In genomic region chr17:28591476-28591875, GRCm38 (mm10) we compare ENCODE assay signal across 19 mouse cellular contexts. TPM values are rescaled to one million over a fixed set of nuclear protein-coding genes. Genes with fewer than 3 reads are reported as not detected.
A peak's percentile ranks its signal among the peaks of the same experiment; 100 is the strongest.
DNase-seq lines count a peak whose midpoint lies in the region; ATAC-seq and TF ChIP-seq lines count a peak whose summit lies in the region.
"Had no signal": no experiment of that assay in that cellular context is flagged by ENCODE, and none has a peak within 500 bp of the region (broad histone marks: within the 10 kb centered on the region; RNA-seq: fewer than 3 reads in every experiment).

No protein-coding gene starts in this region.

- TF ChIP-seq POLR2A in cerebellum, adult 2 months (IDR thresholded peaks at IDR 0.05; ENCODE audit: borderline replicate concordance, insufficient read depth, low read length) = no peak

- WGBS in cerebellum, adult 2 months = 86% methylated on average over 5 of the region's 5 CpGs

- intact Hi-C loops in heart, postnatal 25 days (cut with DNase I) = no loop called here
- intact Hi-C loops in heart, postnatal 14 days (cut with DNase I) = loop anchor here (5.0 kb wide), 1 partner anchor 56 kb away; no protein-coding TSS in a partner anchor

- peak; percentile 96 for DNase-seq in heart, adult 11 months
- no peak for DNase-seq in heart, postnatal 25 days (ENCODE audit: low spot score)
- DNase-seq in heart, postnatal 14 days = peak; percentile 56 to 77
- DNase-seq in cerebellum, adult 2 months = no peak
- no peak for DNase-seq in Muller cell, postnatal 12 days (ENCODE audit: inconsistent ontology term)
- no peak for DNase-seq in cerebellum, adult 9-10 months
- DNase-seq: gastrocnemius, postnatal 36 days; right cerebral cortex, postnatal 25 days had no signal

- no peaks in the 10 kb centered on the region for H3K27me3 ChIP-seq in E14TG2a.4 (ENCODE audit: insufficient read depth, low read length)
- no peaks in the 10 kb centered on the region for H3K27me3 ChIP-seq in cerebellum, adult 2 months (ENCODE audit: control insufficient read depth, insufficient read depth, low read length)
- H3K27me3 ChIP-seq: liver, embryonic 15.5 days; neural tube, embryonic 15.5 days had no signal

- no peak overlapping the region for H3K27ac ChIP-seq in cerebellum, adult 2 months (ENCODE audit: insufficient read depth, low read length)
- H3K27ac ChIP-seq: liver, embryonic 15.5 days; neural tube, embryonic 15.5 days had no signal

- no peak for TF ChIP-seq CTCF in E14TG2a.4 (conservative IDR thresholded peaks at IDR 0.05; ENCODE audit: low read length)
- no peak for TF ChIP-seq CTCF in cerebellum, adult 2 months (IDR thresholded peaks at IDR 0.05; ENCODE audit: borderline replicate concordance, insufficient read depth, low read depth, low read length)

- peaks cover 88% of the 10 kb centered on the region for H3K36me3 ChIP-seq in E14TG2a.4 (ENCODE audit: insufficient read depth, low read length)

- peaks cover 96% of the 10 kb centered on the region for H3K4me1 ChIP-seq in E14TG2a.4 (replicated peaks; ENCODE audit: low read depth, low read length)
- no peaks in the 10 kb centered on the region for H3K4me1 ChIP-seq in cerebellum, adult 2 months (ENCODE audit: control insufficient read depth, insufficient read depth, low read length)
- H3K4me1 ChIP-seq: liver, embryonic 15.5 days; neural tube, embryonic 15.5 days had no signal

- peak; percentile 64 for ATAC-seq in erythroblast, adult 5-6 weeks (replicated peaks; ENCODE audit: low FRiP score, poor library complexity, severe bottlenecking)
- ATAC-seq: forebrain, embryonic 16.5 days had no signal

- H3K4me3 ChIP-seq in E14TG2a.4 (replicated peaks; ENCODE audit: low read length) = peak overlapping the region; percentile 37; the same call in 1 of the 2 replicates
- H3K4me3 ChIP-seq in cerebellum, adult 2 months (replicated peaks; ENCODE audit: insufficient read depth, low read depth, low read length) = no peak overlapping the region
- H3K4me3 ChIP-seq: liver, embryonic 15.5 days; neural tube, embryonic 15.5 days had no signal

- H3K9me3 ChIP-seq in E14TG2a.4 (ENCODE audit: low read length) = no peaks in the 10 kb centered on the region
- H3K9me3 ChIP-seq: G1E; liver, embryonic 15.5 days; neural tube, embryonic 15.5 days had no signal

RNA-seq across cellular contexts. Expression of gene Lhfpl5, which starts 16.0 kb away (rescaled TPM):
- total RNA-seq in heart, postnatal 25 days (2021) = not detected
- not detected in 2 replicates for total RNA-seq in erythroblast, adult 5-6 weeks (2015; ENCODE audit: low replicate concordance)
- not detected in 2 replicates for total RNA-seq in erythroblast, adult 5-6 weeks (2017; ENCODE audit: low replicate concordance)
- not detected for total RNA-seq in heart, postnatal 14 days (2021)
- polyA plus RNA-seq in cerebellum, adult 2 months (2012; rRNA removed) = 17.8 and 20.4 TPM in 2 replicates
- total RNA-seq: G1E; gastrocnemius, postnatal 36 days; monocyte, adult 5-6 weeks had no signal
- polyA plus RNA-seq: G1E had no signal

RNA-seq across cellular contexts. Expression of gene Clps, which starts 30.9 kb away (rescaled TPM):
- not detected for total RNA-seq in heart, postnatal 25 days (2021)
- not detected in 2 replicates for total RNA-seq in erythroblast, adult 5-6 weeks (2015; ENCODE audit: low replicate concordance)
- not detected in 2 replicates for total RNA-seq in erythroblast, adult 5-6 weeks (2017; ENCODE audit: low replicate concordance)
- total RNA-seq in heart, postnatal 14 days (2021) = not detected
- polyA plus RNA-seq in cerebellum, adult 2 months (2012; rRNA removed) = 0.28 TPM in 1 of 2 replicates, not detected in the other
- total RNA-seq: G1E; gastrocnemius, postnatal 36 days; left cerebral cortex, postnatal 36 days; monocyte, adult 5-6 weeks had no signal
- polyA plus RNA-seq: cortical plate, adult 2 months; forebrain, embryonic 16.5 days; G1E; kidney, embryonic 14.5 days; neural tube, embryonic 15.5 days had no signal

RNA-seq across cellular contexts. Expression of gene Srpk1, which starts 31.0 kb away (rescaled TPM):
- total RNA-seq in heart, postnatal 25 days (2021) = 10 to 100 TPM; 32.6 to 35.5 TPM
- 13.6 and 43.2 TPM in 2 replicates for total RNA-seq in erythroblast, adult 5-6 weeks (2015; ENCODE audit: low replicate concordance)
- total RNA-seq in erythroblast, adult 5-6 weeks (2017; ENCODE audit: low replicate concordance) = 22.6 and 43.2 TPM in 2 replicates
- total RNA-seq in heart, postnatal 14 days (2021) = 10 to 100 TPM; 34.9 to 35.2 TPM
- 45.9 and 47.5 TPM in 2 replicates for polyA plus RNA-seq in cerebellum, adult 2 months (2012; rRNA removed)

RNA-seq across cellular contexts. Expression of gene Clpsl2, which starts 42.3 kb away (rescaled TPM):
- not detected for total RNA-seq in heart, postnatal 25 days (2021)
- total RNA-seq in erythroblast, adult 5-6 weeks (2015; ENCODE audit: low replicate concordance) = not detected in 2 replicates
- total RNA-seq in erythroblast, adult 5-6 weeks (2017; ENCODE audit: low replicate concordance) = not detected in 2 replicates
- total RNA-seq in heart, postnatal 14 days (2021) = not detected
- not detected in 2 replicates for polyA plus RNA-seq in cerebellum, adult 2 months (2012; rRNA removed)
- total RNA-seq: G1E; gastrocnemius, postnatal 36 days; left cerebral cortex, postnatal 36 days; monocyte, adult 5-6 weeks had no signal
- polyA plus RNA-seq: cortical plate, adult 2 months; forebrain, embryonic 16.5 days; G1E; kidney, embryonic 14.5 days; liver, embryonic 15.5 days; neural tube, embryonic 15.5 days; stomach, embryonic 16.5 days had no signal

Comparison
In these comparisons a context has a peak if more than half of its experiments do, and no peak if none do; other contexts are left out.
1. DNase-seq: peak in heart, adult 11 months (single experiment) and heart, postnatal 14 days (2 of 2); none in heart, postnatal 25 days (single experiment), cerebellum, adult 2 months (0 of 2), Muller cell, postnatal 12 days (single experiment) and cerebellum, adult 9-10 months (single experiment).